Mouse (Mus musculus) limb, embryonic 14.5 days (tissue): ENCODE results near the gene Ccdc63. TPM values are rescaled to one million over a fixed set of nuclear protein-coding genes. Genes with fewer than 3 reads are reported as not detected.
A peak's percentile ranks its signal among the peaks of the same experiment; 100 is the strongest.

Source experiments
- ATAC-seq: fragments of 200-750 bp; cut with Nextera tagmentation; 2 replicates; pipeline ENCODE4 v1.8.0; 2017; ENCODE audit warnings: low read depth, moderate number of reproducible peaks, moderate TSS enrichment; ENCODE audit not compliant: low FRiP score
- DNase-seq: peaks from one replicate; pipeline ENCODE4 v3.0.0-alpha.2; 2015; ENCODE audit warnings: low spot score
- H3K27ac ChIP-seq: fragments of 300-500 bp; sonication (generic); replicated peaks from 2 replicates; pipeline ENCODE4 v1.5.1; 2014; ENCODE audit warnings: low read depth, mild to moderate bottlenecking, low read length, moderate library complexity, mixed read lengths
- H3K27me3 ChIP-seq: fragments of 300-500 bp; sonication (generic); 2 replicates; pipeline ENCODE4 v1.6.1; 2014; ENCODE audit warnings: low read length, mixed read lengths; ENCODE audit not compliant: control insufficient read depth, insufficient read depth
- H3K36me3 ChIP-seq: fragments of 300-500 bp; sonication (generic); 2 replicates; pipeline ENCODE4 v1.6.1; 2014; ENCODE audit warnings: mild to moderate bottlenecking, low read length, moderate library complexity, mixed read lengths; ENCODE audit not compliant: control insufficient read depth, insufficient read depth
- H3K4me1 ChIP-seq: fragments of 300-500 bp; sonication (generic); 2 replicates; pipeline ENCODE4 v1.6.1; 2014; ENCODE audit warnings: antibody characterized with exemption, low read length, mixed read lengths; ENCODE audit not compliant: control insufficient read depth, insufficient read depth
- H3K4me2 ChIP-seq: fragments of 300-500 bp; sonication (generic); replicated peaks from 2 replicates; pipeline ENCODE4 v1.6.1; 2014; ENCODE audit warnings: low read depth, mild to moderate bottlenecking, low read length, moderate library complexity; ENCODE audit not compliant: severe bottlenecking
- H3K4me3 ChIP-seq: fragments of 300-500 bp; sonication (generic); replicated peaks from 2 replicates; pipeline ENCODE4 v1.5.1; 2014; ENCODE audit warnings: low read length
- H3K9ac ChIP-seq: fragments of 300-500 bp; sonication (generic); 2 replicates; pipeline ENCODE4 v1.6.1; 2014; ENCODE audit warnings: mild to moderate bottlenecking, low read depth, low read length, moderate library complexity; ENCODE audit not compliant: severe bottlenecking
- H3K9me3 ChIP-seq: fragments of 300-500 bp; sonication (generic); 2 replicates; pipeline ENCODE4 v1.6.1; 2016; ENCODE audit warnings: low read length; ENCODE audit not compliant: control insufficient read depth
- POLR2A ChIP-seq: fragments of 200-500 bp; IDR thresholded peaks from 2 replicates; pipeline ENCODE4 v1.8.0; 2012; ENCODE audit warnings: inconsistent platforms, mild to moderate bottlenecking, moderate library complexity, borderline replicate concordance; ENCODE audit not compliant: insufficient read depth, insufficient read length; ENCODE audit errors: extremely low read depth
- WGBS: fragments of 180-500 bp; shearing (Covaris S2); extraction: QIAGEN DNeasy Blood & Tissue Kit; methylation state at CpG from one replicate; pipeline ENCODE4 v1.1.7; 2014; 5-methylcytosine and 5-hydroxymethylcytosine counted together
- polyA plus RNA-seq, 2 experiments: library from polyadenylated mRNA; depleted of rRNA in 1 of 2; stranded (reverse) in 1 of 2; unstranded in 1 of 2; fragments of >200 nt; fragmentation: Nextera tagmentation in 1 of 2; extraction: Ambion mirVana in 1 of 2; gene quantifications; 2 replicates each; pipeline versions ENCODE4 v1.2.1 to v1.2.3; 2012 to 2014

Gene Ccdc63
- polyA plus RNA-seq, 2 experiments = 0.21 TPM; not detected in 1

DNA sequence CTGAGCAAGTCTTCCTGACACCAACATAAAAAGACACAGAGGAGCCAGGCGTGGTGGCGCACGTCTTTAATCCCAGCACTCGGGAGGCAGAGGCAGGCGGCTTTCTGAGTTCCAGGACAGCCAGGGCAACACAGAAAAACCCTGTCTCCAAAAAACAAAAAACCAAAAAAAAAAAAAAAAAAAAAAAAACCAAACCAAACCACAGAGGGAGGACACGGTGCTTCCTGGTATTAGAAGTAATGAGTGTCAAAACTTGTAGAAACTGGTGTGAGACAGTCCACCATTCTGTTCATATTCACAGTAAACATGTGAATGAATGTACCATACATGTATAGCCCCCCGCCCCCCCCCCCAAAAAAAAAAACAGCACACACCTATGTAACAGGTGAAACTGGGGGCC is 35.3 kb upstream of the Ccdc63 start:
- H3K27ac ChIP-seq = no peak overlapping the region
- no peaks in the 10 kb centered on the region for H3K27me3 ChIP-seq
- H3K4me3 ChIP-seq = no peak overlapping the region
- H3K9me3 ChIP-seq = no peaks in the 10 kb centered on the region
- H3K4me2 ChIP-seq = no peak overlapping the region
- H3K36me3 ChIP-seq = peaks cover 57% of the 10 kb centered on the region
- H3K4me1 ChIP-seq = no peaks in the 10 kb centered on the region
- no peak for TF ChIP-seq POLR2A
- 92% methylated on average over 7 of the region's 7 CpGs for WGBS
- ATAC-seq (no peak), DNase-seq (no peak)
- H3K9ac ChIP-seq = no peak overlapping the region

DNA sequence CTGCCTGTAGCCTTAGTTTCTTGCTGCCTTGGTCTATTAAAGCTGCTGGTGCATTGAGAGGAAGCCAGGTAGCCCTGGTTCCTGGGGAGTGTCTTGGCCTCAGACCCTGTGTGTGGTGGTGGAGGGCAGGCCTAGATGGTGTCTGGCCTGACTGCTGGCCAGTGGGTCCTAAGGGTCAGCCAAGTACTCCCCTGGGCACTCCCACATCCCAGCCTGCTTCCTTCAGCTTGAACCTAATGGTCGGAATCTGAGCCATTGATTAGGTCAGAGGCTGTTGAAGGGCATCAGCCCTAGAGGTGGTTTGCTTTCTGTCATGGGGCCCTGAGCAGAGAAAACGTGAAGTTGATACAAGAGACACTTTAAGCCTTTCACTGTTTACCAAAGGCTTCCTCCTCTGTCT is 34.8 kb upstream of the Ccdc63 start:
- Histone ChIP-seq H3K4me3 (no peak overlapping the region), H3K27me3 (no peaks in the 10 kb centered on the region), H3K9me3 (no peaks in the 10 kb centered on the region), H3K4me1 (no peaks in the 10 kb centered on the region), H3K4me2 (no peak overlapping the region), H3K36me3 (peaks cover 63% of the 10 kb centered on the region), H3K9ac (no peak overlapping the region), H3K27ac (no peak overlapping the region)
- 81% methylated on average over 2 of the region's 2 CpGs for WGBS
- no peak for TF ChIP-seq POLR2A
- DNase-seq (no peak), ATAC-seq (no peak)

DNA sequence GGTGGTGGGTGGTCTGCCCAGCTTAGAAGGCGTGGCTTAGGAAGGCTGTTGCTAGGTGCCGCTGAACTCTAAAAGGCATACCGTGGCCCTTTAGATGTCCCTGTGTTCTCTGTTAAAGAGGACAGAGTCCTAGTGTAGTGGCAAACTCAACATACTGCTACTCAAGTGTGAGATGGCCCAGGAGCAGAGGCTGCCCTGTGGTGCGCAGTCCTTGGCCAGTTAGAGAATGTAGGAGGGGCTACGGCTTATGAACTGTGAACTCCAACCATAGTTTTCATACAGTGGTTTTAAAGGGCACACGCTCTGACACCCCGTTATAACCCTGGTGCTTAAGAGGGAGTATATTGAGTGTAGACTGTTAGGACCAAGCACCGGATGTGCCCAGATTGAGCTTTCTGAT is 30.4 kb upstream of the Ccdc63 start:
- TF ChIP-seq POLR2A = no peak
- no peak overlapping the region for H3K27ac ChIP-seq
- DNase-seq = no peak
- H3K9ac ChIP-seq = no peak overlapping the region
- 0 out of 2 replicates have a peak, but pooled peaks cover 4% of the 10 kb centered on the region for H3K4me1 ChIP-seq
- H3K27me3 ChIP-seq = no peaks in the 10 kb centered on the region
- no peaks in the 10 kb centered on the region for H3K9me3 ChIP-seq
- H3K4me2 ChIP-seq = no peak overlapping the region
- ATAC-seq = no peak
- peaks cover 84% of the 10 kb centered on the region for H3K36me3 ChIP-seq
- WGBS = 96% methylated on average over 8 of the region's 8 CpGs
- H3K4me3 ChIP-seq = no peak overlapping the region

DNA sequence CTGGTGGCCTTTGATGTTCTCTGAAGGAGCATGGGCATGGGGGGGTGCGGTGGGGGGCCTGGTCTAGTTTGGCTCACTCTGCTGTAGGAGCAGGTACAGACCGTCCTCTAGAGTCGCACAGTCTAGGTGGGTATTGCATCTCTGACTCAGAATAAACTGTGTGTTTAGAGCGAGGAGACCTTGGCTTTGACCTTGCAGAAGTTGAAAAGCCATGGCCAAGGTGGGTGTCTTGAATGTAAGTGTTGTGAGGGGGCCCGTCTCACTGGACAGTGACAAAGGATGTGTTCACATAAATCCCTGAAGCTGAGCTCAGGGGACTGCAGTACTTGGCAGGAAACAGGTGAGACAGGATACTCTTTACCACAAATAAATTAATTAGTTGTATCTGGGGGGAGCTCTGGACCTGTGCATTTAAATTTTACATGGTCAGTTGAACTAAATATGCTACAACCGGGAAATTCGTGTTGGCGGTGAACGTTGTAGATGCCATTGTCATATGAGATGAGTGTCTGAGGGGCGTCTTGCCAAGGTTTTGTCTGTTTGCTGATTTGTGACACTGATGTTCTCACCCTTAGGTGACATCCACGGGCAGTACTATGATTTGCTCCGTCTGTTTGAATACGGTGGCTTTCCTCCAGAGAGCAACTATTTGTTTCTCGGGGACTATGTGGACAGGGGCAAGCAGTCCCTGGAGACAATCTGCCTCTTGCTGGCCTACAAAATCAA is 27.9 kb upstream of the Ccdc63 start:
- Histone ChIP-seq H3K9me3 (no peaks in the 10 kb centered on the region), H3K36me3 (peaks cover 96% of the 10 kb centered on the region), H3K4me2 (no peak overlapping the region), H3K9ac (no peak overlapping the region), H3K4me1 (peaks cover 7% of the 10 kb centered on the region), H3K27me3 (no peaks in the 10 kb centered on the region), H3K4me3 (no peak overlapping the region), H3K27ac (no peak overlapping the region)
- DNase-seq (no peak), ATAC-seq (no peak)
- no peak for TF ChIP-seq POLR2A
- 91% methylated on average over 13 of the region's 14 CpGs for WGBS

DNA sequence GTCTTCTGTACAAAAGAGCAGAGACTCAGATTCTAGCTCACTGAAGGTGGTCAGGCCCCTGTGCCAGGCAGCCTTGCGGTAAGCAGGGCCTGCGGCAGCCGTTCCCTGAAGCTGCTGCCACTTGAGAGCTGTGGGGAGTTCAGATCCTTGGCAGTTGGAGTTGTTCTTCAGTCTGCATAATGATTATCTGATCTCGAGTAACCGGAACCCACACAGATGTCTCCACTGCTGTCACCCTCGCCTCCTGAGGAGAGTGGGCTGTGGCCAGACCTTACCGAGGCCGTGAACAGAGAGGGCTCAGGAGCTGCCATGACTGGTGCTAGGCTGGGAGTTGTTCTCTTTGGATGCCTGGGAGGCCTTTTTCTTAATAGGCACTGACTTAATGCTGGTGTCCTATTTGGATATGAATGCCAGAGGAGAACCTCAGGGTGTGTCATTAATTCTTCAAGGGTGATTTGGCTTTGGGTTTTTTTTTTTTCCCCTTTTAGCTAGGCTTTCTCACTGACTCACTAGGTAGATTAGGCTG is 26.1 kb upstream of the Ccdc63 start:
- Histone ChIP-seq H3K9me3 (no peaks in the 10 kb centered on the region), H3K27ac (no peak overlapping the region), H3K4me2 (no peak overlapping the region), H3K9ac (0 out of 2 replicates have a peak overlapping the region, but pooled peaks have one; percentile 4), H3K27me3 (no peaks in the 10 kb centered on the region), H3K4me1 (peaks cover 23% of the 10 kb centered on the region), H3K36me3 (peaks cover 94% of the 10 kb centered on the region), H3K4me3 (no peak overlapping the region)
- no peak for TF ChIP-seq POLR2A
- DNase-seq (no peak), ATAC-seq (no peak)
- WGBS = 65% methylated on average over 8 of the region's 8 CpGs
